Mouse (Mus musculus): ENCODE results near the gene Aadacl2. TPM values are rescaled to one million over a fixed set of nuclear protein-coding genes. Genes with fewer than 3 reads are reported as not detected.

Gene Aadacl2
- 1.8 and 2.6 TPM in 2 replicates for polyA plus RNA-seq (2012; rRNA removed)
- 2.8 and 4.7 TPM in 2 replicates for polyA plus RNA-seq (2014; fragmentation: Nextera tagmentation; extraction: Ambion mirVana)

GRCm38 (mm10) chr3:60006443-60006842 is at the start of gene Aadacl2:
Aadacl2 (plus strand) TSS chr3:60006743.
- Histone ChIP-seq H3K27ac (replicated peaks; ENCODE audit: low read depth, low read length) (no peak within 1 kb of the TSS), H3K4me2 (replicated peaks; ENCODE audit: low read depth, low read length, severe bottlenecking) (no peak within 1 kb of the TSS), H3K9me3 (ENCODE audit: control insufficient read depth, low read length) (no peaks in the 10 kb centered on the region), H3K9ac (ENCODE audit: low read depth, low read length, severe bottlenecking) (no peak within 1 kb of the TSS), H3K36me3 (ENCODE audit: control insufficient read depth, insufficient read depth, low read length) (no peaks in the 10 kb centered on the region), H3K4me3 (replicated peaks; ENCODE audit: low read length) (no peak within 1 kb of the TSS), H3K27me3 (ENCODE audit: control insufficient read depth, insufficient read depth, low read length) (no peaks in the 10 kb centered on the region), H3K4me1 (ENCODE audit: control insufficient read depth, insufficient read depth, low read length) (no peaks in the 10 kb centered on the region)
- no peak for DNase-seq (ENCODE audit: low spot score)
- ATAC-seq (ENCODE audit: low FRiP score, low read depth), result no peak
- TF ChIP-seq POLR2A (IDR thresholded peaks at IDR 0.05; ENCODE audit: borderline replicate concordance, extremely low read depth, insufficient read depth, insufficient read length), result no peak
- 60% methylated on average over 1 of the region's 1 CpGs for WGBS

- DNase-seq (ENCODE audit: low spot score) (no peak), ATAC-seq (ENCODE audit: low FRiP score, low read depth) (no peak)
- H3K4me1 ChIP-seq (ENCODE audit: control insufficient read depth, insufficient read depth, low read length), result no peaks in the 10 kb centered on the region
- no peak for TF ChIP-seq POLR2A (IDR thresholded peaks at IDR 0.05; ENCODE audit: borderline replicate concordance, extremely low read depth, insufficient read depth, insufficient read length)
- H3K36me3 ChIP-seq (ENCODE audit: control insufficient read depth, insufficient read depth, low read length), result no peaks in the 10 kb centered on the region
- no peak overlapping the region for H3K9ac ChIP-seq (ENCODE audit: low read depth, low read length, severe bottlenecking)
- no peak overlapping the region for H3K4me2 ChIP-seq (replicated peaks; ENCODE audit: low read depth, low read length, severe bottlenecking)
- no peaks in the 10 kb centered on the region for H3K27me3 ChIP-seq (ENCODE audit: control insufficient read depth, insufficient read depth, low read length)
- 78% methylated on average over 5 of the region's 5 CpGs for WGBS
- H3K4me3 ChIP-seq (replicated peaks; ENCODE audit: low read length), result no peak overlapping the region
- no peak overlapping the region for H3K27ac ChIP-seq (replicated peaks; ENCODE audit: low read depth, low read length)
- H3K9me3 ChIP-seq (ENCODE audit: control insufficient read depth, low read length), result no peaks in the 10 kb centered on the region
Observed at GRCm38 (mm10) chr3:59970891-59971290, 35.7 kb upstream of the Aadacl2 start.

- Histone ChIP-seq H3K4me1 (ENCODE audit: control insufficient read depth, insufficient read depth, low read length) (no peaks in the 10 kb centered on the region), H3K9ac (ENCODE audit: low read depth, low read length, severe bottlenecking) (no peak overlapping the region), H3K27ac (replicated peaks; ENCODE audit: low read depth, low read length) (no peak overlapping the region), H3K36me3 (ENCODE audit: control insufficient read depth, insufficient read depth, low read length) (no peaks in the 10 kb centered on the region), H3K9me3 (ENCODE audit: control insufficient read depth, low read length) (no peaks in the 10 kb centered on the region), H3K4me2 (replicated peaks; ENCODE audit: low read depth, low read length, severe bottlenecking) (no peak overlapping the region), H3K27me3 (ENCODE audit: control insufficient read depth, insufficient read depth, low read length) (no peaks in the 10 kb centered on the region), H3K4me3 (replicated peaks; ENCODE audit: low read length) (no peak overlapping the region)
- no peak for ATAC-seq (ENCODE audit: low FRiP score, low read depth)
- TF ChIP-seq POLR2A (IDR thresholded peaks at IDR 0.05; ENCODE audit: borderline replicate concordance, extremely low read depth, insufficient read depth, insufficient read length), result no peak
- DNase-seq (ENCODE audit: low spot score), result no peak
Observed at GRCm38 (mm10) chr3:59974591-59974990, 32.0 kb upstream of the Aadacl2 start.

- Histone ChIP-seq H3K4me2 (replicated peaks; ENCODE audit: low read depth, low read length, severe bottlenecking) (no peak overlapping the region), H3K4me3 (replicated peaks; ENCODE audit: low read length) (no peak overlapping the region), H3K4me1 (ENCODE audit: control insufficient read depth, insufficient read depth, low read length) (no peaks in the 10 kb centered on the region), H3K27me3 (ENCODE audit: control insufficient read depth, insufficient read depth, low read length) (no peaks in the 10 kb centered on the region), H3K36me3 (ENCODE audit: control insufficient read depth, insufficient read depth, low read length) (no peaks in the 10 kb centered on the region), H3K9ac (ENCODE audit: low read depth, low read length, severe bottlenecking) (no peak overlapping the region), H3K9me3 (ENCODE audit: control insufficient read depth, low read length) (no peaks in the 10 kb centered on the region), H3K27ac (replicated peaks; ENCODE audit: low read depth, low read length) (no peak overlapping the region)
- TF ChIP-seq POLR2A (IDR thresholded peaks at IDR 0.05; ENCODE audit: borderline replicate concordance, extremely low read depth, insufficient read depth, insufficient read length), result no peak
- ATAC-seq (ENCODE audit: low FRiP score, low read depth) (no peak), DNase-seq (ENCODE audit: low spot score) (no peak)
Observed at GRCm38 (mm10) chr3:60003622-60004021, 2.9 kb upstream of the Aadacl2 start.

DNA sequence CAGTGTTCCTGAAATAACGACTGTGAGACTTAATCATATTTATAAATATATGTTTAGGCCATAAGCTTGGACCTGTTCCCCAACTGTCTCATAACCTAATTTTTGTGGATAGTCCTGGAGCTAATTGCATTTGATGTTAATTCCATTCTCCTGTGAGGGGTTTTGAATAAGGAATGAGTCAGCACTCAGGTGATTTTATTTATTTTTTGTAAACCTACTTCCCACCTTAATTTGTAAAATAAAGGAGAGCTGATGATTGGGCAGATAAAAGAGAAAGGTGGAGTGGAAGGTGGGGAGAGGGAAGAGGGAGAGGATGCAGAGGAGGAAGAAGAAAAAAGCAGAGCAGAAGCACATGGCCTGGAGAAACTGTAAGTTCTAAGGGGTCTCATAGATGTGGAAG is 18.9 kb downstream of the Aadacl2 start, which contains the start of gene Aadac:
Aadac (plus strand) TSS at position 301 of the 400 bp plus-strand sequence.
- no peak within 1 kb of the TSS for H3K4me3 ChIP-seq (replicated peaks; ENCODE audit: low read length)
- TF ChIP-seq POLR2A (IDR thresholded peaks at IDR 0.05; ENCODE audit: borderline replicate concordance, extremely low read depth, insufficient read depth, insufficient read length), result no peak
- no peak within 1 kb of the TSS for H3K9ac ChIP-seq (ENCODE audit: low read depth, low read length, severe bottlenecking)
- ATAC-seq (ENCODE audit: low FRiP score, low read depth), result no peak
- H3K9me3 ChIP-seq (ENCODE audit: control insufficient read depth, low read length), result no peaks in the 10 kb centered on the region
- WGBS, result 60% methylated on average over 1 of the region's 1 CpGs
- H3K36me3 ChIP-seq (ENCODE audit: control insufficient read depth, insufficient read depth, low read length), result no peaks in the 10 kb centered on the region
- no peak for DNase-seq (ENCODE audit: low spot score)
- no peaks in the 10 kb centered on the region for H3K4me1 ChIP-seq (ENCODE audit: control insufficient read depth, insufficient read depth, low read length)
- no peaks in the 10 kb centered on the region for H3K27me3 ChIP-seq (ENCODE audit: control insufficient read depth, insufficient read depth, low read length)
- H3K4me2 ChIP-seq (replicated peaks; ENCODE audit: low read depth, low read length, severe bottlenecking), result no peak within 1 kb of the TSS
- no peak within 1 kb of the TSS for H3K27ac ChIP-seq (replicated peaks; ENCODE audit: low read depth, low read length)

DNA sequence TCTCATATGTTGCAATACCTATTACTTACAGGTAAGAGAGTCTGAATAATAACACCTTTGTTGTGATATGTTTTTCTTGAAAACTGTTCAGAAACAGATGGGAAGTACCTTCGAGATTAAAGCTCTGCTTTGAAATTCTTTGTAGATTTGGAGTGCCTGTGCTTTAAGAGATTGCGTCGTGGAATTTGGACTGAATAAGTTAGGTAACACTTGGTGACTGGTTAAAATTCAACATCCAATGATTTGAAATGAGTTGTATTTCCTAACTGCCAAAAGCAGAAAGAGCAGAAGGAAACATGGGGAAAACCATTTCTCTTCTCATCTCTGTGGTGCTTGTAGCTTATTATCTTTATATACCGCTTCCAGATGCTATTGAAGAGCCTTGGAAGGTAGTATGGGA is 25.0 kb downstream of the Aadacl2 start:
- no peak for TF ChIP-seq POLR2A (IDR thresholded peaks at IDR 0.05; ENCODE audit: borderline replicate concordance, extremely low read depth, insufficient read depth, insufficient read length)
- Histone ChIP-seq H3K9ac (ENCODE audit: low read depth, low read length, severe bottlenecking) (no peak overlapping the region), H3K9me3 (ENCODE audit: control insufficient read depth, low read length) (no peaks in the 10 kb centered on the region), H3K27me3 (ENCODE audit: control insufficient read depth, insufficient read depth, low read length) (no peaks in the 10 kb centered on the region), H3K4me1 (ENCODE audit: control insufficient read depth, insufficient read depth, low read length) (no peaks in the 10 kb centered on the region), H3K27ac (replicated peaks; ENCODE audit: low read depth, low read length) (no peak overlapping the region), H3K4me2 (replicated peaks; ENCODE audit: low read depth, low read length, severe bottlenecking) (no peak overlapping the region), H3K36me3 (ENCODE audit: control insufficient read depth, insufficient read depth, low read length) (no peaks in the 10 kb centered on the region), H3K4me3 (replicated peaks; ENCODE audit: low read length) (no peak overlapping the region)
- 85% methylated on average over 4 of the region's 4 CpGs for WGBS
- no peak for DNase-seq (ENCODE audit: low spot score)
- no peak for ATAC-seq (ENCODE audit: low FRiP score, low read depth)

Data from limb, embryonic 14.5 days (tissue).